Mouse (Mus musculus) embryonic stem cell, embryonic (primary cell): ENCODE data around the gene Aldob.

Experiments used
- CTCF ChIA-PET, 4 experiments: fragments of 300-600 bp in 2 of 4; fragments of 350-600 bp in 2 of 4; sonication (Branson Sonifier 250); formaldehyde crosslinking; loops; one replicate each; lab custom pipeline; 2022; ENCODE audit warnings: inconsistent platforms in 2 of 4; lab: Charles Lee
- POLR2A ChIA-PET, 4 experiments: fragments of 300-600 bp in 2 of 4; fragments of 350-600 bp in 2 of 4; sonication (Branson Sonifier 250); formaldehyde crosslinking; loops; one replicate each; lab custom pipeline; 2022; ENCODE audit warnings: antibody characterized with exemption in 4 of 4, inconsistent platforms in 1 of 4; lab: Charles Lee

Gene Aldob

GRCm38 (mm10) chr4:49549383-49549782 lies at the start of gene Aldob:
TSS of gene Aldob (minus strand) at chr4:49549546.
- CTCF ChIA-PET: no interaction called here
- POLR2A ChIA-PET: no interaction called here

- ChIA-PET POLR2A (interaction anchor here in 3 of 4 experiments (0.5 to 1.3 kb wide), 5 partner anchors 27 to 1323 kb away, joined by 3 to 6 read pairs (median 3); partner anchors contain the start of genes Mrpl50 (in 2 of the 3) and Zfp189 (in 2 of the 3)), CTCF (interaction anchor here in 1 of 4 experiments (1.1 kb wide), 1 partner anchor 29 kb away, joined by 3 read pairs; no protein-coding TSS in a partner anchor)
Measured at GRCm38 (mm10) chr4:49597183-49598100, 48.1 kb upstream of the Aldob start, which contains the start of gene Tmem246. TSS of gene Tmem246 (minus strand) at chr4:49597876.

DNA sequence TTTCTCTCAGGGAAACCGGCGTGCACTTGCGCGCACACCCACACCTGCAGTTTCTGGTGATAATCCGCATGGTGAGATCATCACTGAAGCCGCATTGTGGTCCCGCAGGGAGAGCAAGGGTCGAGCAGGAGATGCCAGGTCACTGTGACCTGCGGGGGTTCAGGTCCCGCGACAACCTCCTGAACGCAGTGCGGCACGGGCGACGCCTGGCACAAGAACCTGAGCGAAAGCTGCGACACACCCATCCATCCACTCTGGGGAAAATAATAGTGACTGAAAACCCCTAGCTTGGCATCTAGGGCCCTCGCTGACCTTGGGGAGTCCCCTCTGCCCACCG lies 47.5 kb upstream of the Aldob start:
- POLR2A ChIA-PET: interaction anchor here in 2 of 4 experiments (0.5 to 1.3 kb wide), 4 partner anchors 28 to 76 kb away, joined by 3 to 6 read pairs (median 4); partner anchors contain the start of genes Mrpl50 (in 2 of the 2) and Zfp189 (in 2 of the 2)

DNA sequence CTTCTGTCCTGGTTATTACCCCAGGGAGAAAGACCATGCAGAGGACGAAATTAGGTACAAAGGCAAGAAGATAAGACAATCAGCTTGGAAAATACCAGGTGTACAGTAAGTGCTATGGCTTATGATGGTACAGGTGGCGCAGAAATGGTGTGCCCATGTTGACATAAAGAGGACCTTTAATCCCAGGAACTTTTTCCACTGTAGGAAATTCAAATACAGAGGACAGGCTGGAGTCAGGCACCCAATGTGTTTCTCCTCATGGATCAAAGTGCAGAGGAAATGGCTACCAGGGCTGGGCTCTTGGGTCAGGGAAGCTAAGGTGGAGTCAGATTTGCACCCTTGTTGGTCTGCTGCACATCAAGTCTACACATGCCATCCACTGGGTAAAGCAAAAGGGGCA lies 40.8 kb upstream of the Aldob start:
- POLR2A ChIA-PET: interaction anchor here in 1 of 4 experiments (1.1 kb wide), 1 partner anchor 69 kb away, joined by 3 read pairs; the partner anchor contains the start of genes Mrpl50 and Zfp189
- CTCF ChIA-PET: interaction anchor here in 1 of 4 experiments (0.5 to 0.7 kb wide), 2 partner anchors 71 to 467 kb away, joined by 4 to 15 read pairs; no protein-coding TSS in a partner anchor

More for the DNA sequence above, 47.5 kb upstream of the Aldob start:
- CTCF ChIA-PET: interaction anchor here in 1 of 4 experiments (1.1 kb wide), 1 partner anchor 30 kb away, joined by 3 read pairs; no protein-coding TSS in a partner anchor

GRCm38 (mm10) chr4:49586811-49587210 lies 37.5 kb upstream of the Aldob start:
- CTCF ChIA-PET: no interaction called here
- POLR2A ChIA-PET: no interaction called here

DNA sequence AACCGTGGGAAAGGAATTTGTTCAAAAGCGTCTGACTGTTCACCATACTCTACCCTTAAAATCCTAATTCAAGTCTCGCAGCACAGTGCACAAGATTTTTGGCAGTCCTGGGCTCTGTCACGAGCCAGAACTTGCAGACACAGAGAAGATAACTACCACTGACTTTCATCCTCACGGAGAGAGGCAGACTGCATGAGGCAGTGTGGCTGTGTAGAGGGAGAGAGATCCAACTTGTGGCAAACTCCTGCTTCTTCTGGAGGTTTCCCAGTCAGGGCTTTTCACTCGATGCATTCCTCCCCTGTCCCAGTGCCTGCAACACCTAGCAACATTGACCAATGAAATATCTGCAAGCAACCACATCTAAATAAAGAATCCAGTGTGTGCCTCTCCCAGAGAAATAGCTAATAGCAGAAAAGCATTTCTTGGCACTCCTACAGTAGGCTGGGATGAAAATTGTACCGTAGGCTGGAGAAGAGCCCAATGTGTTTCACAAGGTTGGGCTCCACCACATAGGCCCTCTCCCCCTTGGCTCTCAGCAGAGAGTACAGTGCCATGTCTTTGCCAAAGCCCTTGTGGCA lies 36.3 kb upstream of the Aldob start:
- ChIA-PET CTCF (no interaction called here), POLR2A (no interaction called here)

DNA sequence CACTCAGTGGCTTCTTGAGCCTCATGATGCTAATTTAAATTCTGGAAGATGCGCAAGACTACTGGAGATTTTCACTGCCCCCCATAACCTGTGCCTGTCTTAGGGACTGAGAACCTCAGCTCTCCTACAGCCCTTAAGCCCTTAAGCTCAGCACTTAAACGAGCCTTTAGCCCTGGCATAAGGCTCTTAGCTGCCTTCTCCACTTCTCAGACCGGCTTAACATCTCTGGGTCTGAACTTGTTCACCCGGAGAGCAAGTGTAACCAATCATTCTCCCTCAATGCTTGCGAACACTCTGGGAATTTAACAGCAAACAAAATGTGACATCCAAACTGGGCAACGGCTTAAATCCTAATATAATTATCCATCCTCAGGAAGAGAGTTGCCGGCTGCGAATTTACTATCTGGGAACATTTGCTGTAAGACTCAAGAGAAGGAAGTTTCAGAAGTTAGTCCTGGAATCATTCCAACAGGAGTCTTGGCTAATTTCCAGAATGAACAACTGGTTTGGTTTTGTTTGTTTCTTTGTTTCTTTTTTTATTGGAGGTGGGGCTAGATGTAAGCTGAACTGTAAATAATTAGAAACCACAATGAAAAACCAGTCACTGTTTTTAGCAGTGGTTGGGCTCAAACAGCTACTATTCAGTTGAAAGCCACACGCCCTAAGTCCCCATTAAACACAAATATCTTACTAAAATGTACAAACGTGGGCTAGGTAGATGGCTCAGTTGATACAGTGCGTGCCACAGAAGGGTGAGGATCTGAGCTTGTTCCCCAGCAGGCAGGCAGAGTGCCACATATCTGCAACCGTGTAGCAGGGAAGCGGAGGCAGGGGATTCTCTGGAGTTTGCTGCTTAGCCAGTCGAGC lies 34.9 kb upstream of the Aldob start:
- ChIA-PET POLR2A (interaction anchor here in 1 of 4 experiments (1.0 kb wide), 1 partner anchor 47 kb away, joined by 3 read pairs; the partner anchor contains the start of gene Rnf20), CTCF (no interaction called here)

GRCm38 (mm10) chr4:49581256-49581655 lies 31.9 kb upstream of the Aldob start:
- ChIA-PET POLR2A (no interaction called here), CTCF (interaction anchor here in 1 of 4 experiments (0.6 kb wide), 1 partner anchor 14 kb away, joined by 3 read pairs; no protein-coding TSS in a partner anchor)

DNA sequence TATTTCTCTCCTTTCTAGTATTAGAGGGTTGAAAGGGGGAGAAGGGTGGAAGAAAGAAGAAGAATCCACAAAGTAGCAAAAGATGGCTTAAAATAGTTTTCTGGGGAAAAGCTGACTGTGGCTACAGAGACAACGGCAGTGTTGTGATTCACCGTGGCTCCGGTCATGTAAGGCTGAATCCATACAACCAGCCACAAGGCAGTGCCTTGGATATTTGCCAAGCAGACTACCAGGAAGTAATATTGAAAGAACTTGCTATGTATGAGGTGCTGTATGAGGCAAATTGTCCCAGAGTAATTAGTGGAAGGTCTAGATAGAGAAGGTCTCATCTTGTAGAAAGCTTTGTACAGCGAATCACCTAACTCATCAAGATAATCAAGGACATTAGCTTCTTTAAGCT lies 22.8 kb upstream of the Aldob start:
- CTCF ChIA-PET: no interaction called here
- POLR2A ChIA-PET: interaction anchor here in 1 of 4 experiments (1.3 kb wide), 1 partner anchor 54 kb away, joined by 4 read pairs; no protein-coding TSS in a partner anchor

- ChIA-PET POLR2A (interaction anchor here in 2 of 4 experiments (1.0 to 2.1 kb wide), 3 partner anchors 35 to 64 kb away, joined by 3 to 6 read pairs (median 3); partner anchors contain the start of gene Rnf20 (in 2 of the 2)), CTCF (interaction anchor here in 3 of 4 experiments (0.6 to 2.3 kb wide), 7 partner anchors 9 to 277 kb away, joined by 3 to 20 read pairs (median 5); no protein-coding TSS in a partner anchor)
Measured at GRCm38 (mm10) chr4:49567613-49568012, 18.3 kb upstream of the Aldob start.

- CTCF ChIA-PET: no interaction called here
- POLR2A ChIA-PET: interaction anchor here in 1 of 4 experiments (0.9 kb wide), 1 partner anchor 47 kb away, joined by 3 read pairs; no protein-coding TSS in a partner anchor
Measured at GRCm38 (mm10) chr4:49559915-49560772, 10.8 kb upstream of the Aldob start.

GRCm38 (mm10) chr4:49558181-49558580 lies 8.8 kb upstream of the Aldob start:
- ChIA-PET POLR2A (no interaction called here), CTCF (no interaction called here)

DNA sequence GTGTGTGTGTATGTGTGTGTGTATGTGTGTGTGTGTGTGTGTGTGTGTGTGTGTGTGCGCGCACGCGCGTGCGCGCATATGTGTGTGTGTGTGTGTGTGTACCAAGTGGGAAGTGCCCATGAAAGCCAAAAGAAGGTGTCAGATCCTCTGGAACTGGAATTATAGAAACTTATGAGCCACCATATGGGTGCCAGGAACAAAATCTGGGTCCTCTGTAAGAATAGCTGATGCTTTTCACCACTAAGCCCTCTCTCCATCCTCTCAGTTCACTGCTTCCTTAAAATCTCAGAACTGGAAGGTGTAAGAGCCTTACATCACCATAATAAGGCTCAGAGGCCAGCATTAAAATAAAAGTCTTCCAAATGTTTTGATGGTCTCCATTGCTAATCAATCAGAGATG lies 8.0 kb upstream of the Aldob start:
- CTCF ChIA-PET: no interaction called here

DNA sequence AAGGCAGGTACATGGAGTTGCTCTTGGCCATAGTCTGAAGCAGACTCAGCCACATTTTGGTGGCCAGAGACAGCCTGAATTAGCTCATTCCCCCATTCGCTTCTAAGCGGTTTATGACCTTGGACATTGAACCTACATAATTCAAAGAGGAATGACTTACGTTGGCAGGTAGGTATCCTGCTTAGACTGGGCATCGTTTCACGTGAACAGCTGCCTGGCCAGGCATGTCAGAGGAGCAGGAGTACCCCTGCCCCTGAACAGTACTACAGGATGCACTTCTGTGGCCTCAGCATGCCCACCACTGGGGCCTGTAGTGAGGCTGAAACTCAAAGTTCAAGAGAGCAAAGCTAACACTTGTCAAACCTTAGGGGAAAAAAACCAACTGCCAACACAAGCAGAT lies 4.0 kb upstream of the Aldob start:
- POLR2A ChIA-PET: interaction anchor here in 1 of 4 experiments (0.6 kb wide), 1 partner anchor 109 kb away, joined by 4 read pairs; no protein-coding TSS in a partner anchor
- CTCF ChIA-PET: no interaction called here

More for the DNA sequence above, 8.0 kb upstream of the Aldob start:
- POLR2A ChIA-PET: no interaction called here

DNA sequence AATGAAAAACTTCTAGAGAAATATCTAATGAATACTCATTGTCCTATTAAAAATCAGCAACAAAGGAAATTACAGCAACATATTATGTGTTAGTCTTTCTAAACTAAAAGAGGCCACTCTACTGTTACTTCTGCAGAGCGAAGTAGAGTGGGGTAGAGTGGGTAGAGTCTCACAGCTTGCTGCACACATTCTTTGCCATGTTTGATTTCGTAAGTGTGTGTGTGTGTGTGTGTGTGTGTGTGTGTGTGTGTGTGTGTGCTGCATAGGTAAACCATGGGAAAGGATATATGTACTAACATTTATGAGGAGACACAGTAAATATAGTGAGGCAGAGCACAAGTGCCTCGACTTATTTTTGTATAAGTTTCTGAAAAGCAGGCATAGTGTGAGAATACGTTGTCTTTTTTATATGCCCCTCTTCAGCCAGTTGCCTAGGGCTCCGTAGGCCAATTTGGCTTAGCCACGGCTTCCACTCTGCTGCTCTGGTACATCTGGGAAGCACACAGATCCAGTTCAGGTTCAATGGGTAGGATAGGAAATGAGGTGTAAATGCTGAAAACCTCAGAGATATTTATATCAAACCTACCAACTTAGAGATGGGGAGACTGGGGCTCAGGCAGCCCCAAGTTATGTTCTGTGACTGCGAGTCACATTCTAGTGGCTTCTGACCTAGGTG lies 1.7 kb downstream of the Aldob start:
- POLR2A ChIA-PET: no interaction called here
- CTCF ChIA-PET: no interaction called here

DNA sequence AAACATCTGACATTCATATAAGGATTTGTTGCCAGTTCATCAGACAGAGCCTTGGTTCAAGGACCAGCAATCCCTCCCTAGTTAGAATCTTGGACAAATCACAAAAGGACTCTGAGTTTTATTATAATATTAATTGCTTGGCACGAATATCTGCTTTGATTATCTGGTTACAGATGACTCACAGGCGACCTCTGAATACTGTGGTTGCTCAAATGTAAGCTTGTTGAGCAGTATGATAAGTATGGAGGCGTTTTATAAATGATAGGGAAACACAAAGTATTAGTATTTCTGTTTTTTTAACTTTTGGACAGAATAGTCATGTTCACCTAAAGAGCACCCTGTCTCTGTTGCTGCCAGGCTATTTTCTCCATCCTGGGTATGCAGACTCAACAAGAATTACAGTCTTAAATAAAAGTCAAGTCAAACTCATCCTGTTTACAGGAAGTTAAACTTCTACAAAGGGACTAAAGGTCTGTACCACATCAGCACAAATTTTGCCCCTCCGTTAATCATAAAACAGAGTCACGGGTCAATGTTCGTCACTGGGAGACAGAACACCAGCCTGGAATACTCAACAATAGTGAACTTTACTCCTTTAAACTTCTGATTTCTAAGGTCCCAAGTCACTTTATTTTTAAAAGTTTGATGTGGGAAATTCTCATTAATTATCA lies 2.3 kb downstream of the Aldob start:
- ChIA-PET CTCF (no interaction called here), POLR2A (no interaction called here)
